Mouse (Mus musculus): ENCODE measurements around the gene Hinfp. TPM values are rescaled to one million over a fixed set of nuclear protein-coding genes. Genes with fewer than 3 reads are reported as not detected.
"Not testable (repeated sequence)": the region's sequence is repeated elsewhere in the genome, so short reads cannot be mapped to it uniquely, and the experiment has no call there.

Gene Hinfp
- polyA plus RNA-seq, 1 experiment from 2014 or later: 14.9 TPM

- Histone ChIP-seq H3K27me3 (ENCODE audit: insufficient read depth, low read length) (no peaks in the 10 kb centered on the region), H3K9ac (ENCODE audit: low read depth, low read length) (no peak overlapping the region), H3K27ac (no peak overlapping the region), H3K4me3 (replicated peaks; ENCODE audit: low read depth, low read length) (no peak overlapping the region), H3K4me1 (replicated peaks; ENCODE audit: insufficient read depth, low read length) (0 out of 2 replicates have a peak, but pooled peaks cover 5% of the 10 kb centered on the region), H3K9me3 (replicated peaks; ENCODE audit: low read length) (no peaks in the 10 kb centered on the region), H3K36me3 (ENCODE audit: insufficient read depth, low read length) (peaks cover 22% of the 10 kb centered on the region), H3K4me2 (ENCODE audit: low read length) (no peak overlapping the region)
- no peak for TF ChIP-seq CTCF (IDR thresholded peaks at IDR 0.05; ENCODE audit: low read depth)
- DNase-seq (ENCODE audit: low spot score) (no peak), ATAC-seq (replicated peaks; ENCODE audit: low FRiP score, low read depth) (no peak)
- 55% methylated on average over 3 of the region's 3 CpGs for WGBS
These were observed 4.3 kb upstream of the Hinfp start for GRCm38 (mm10) chr9:44309756-44310155.

DNA sequence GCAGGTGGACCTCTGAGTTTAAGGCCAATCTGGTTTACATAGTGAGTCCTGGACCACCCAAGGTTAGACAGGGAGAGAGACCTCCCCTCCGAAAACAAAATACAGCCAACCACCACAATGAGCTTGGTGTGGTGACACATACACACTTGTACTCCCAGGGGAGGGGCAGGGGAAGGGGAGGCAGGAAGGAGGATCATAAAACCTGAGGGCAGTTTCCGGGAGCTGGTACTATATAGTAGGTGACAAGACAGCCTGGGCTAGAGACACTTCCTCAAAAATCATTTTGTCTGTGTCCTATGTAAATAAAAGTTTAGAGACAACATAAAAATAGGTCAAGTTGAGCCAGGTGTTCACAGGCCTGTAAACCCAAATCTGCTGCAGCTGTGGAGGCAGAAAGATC lies 1.8 kb upstream of the Hinfp start:
- ATAC-seq (replicated peaks; ENCODE audit: low FRiP score, low read depth) (no peak), DNase-seq (ENCODE audit: low spot score) (no peak)
- Histone ChIP-seq H3K27ac (no peak overlapping the region), H3K9ac (ENCODE audit: low read depth, low read length) (no peak overlapping the region), H3K4me3 (replicated peaks; ENCODE audit: low read depth, low read length) (no peak overlapping the region), H3K4me2 (ENCODE audit: low read length) (no peak overlapping the region), H3K9me3 (replicated peaks; ENCODE audit: low read length) (no peaks in the 10 kb centered on the region), H3K36me3 (ENCODE audit: insufficient read depth, low read length) (0 out of 2 replicates have a peak, but pooled peaks cover 7% of the 10 kb centered on the region), H3K4me1 (replicated peaks; ENCODE audit: insufficient read depth, low read length) (0 out of 2 replicates have a peak, but pooled peaks cover 12% of the 10 kb centered on the region), H3K27me3 (ENCODE audit: insufficient read depth, low read length) (no peaks in the 10 kb centered on the region)
- 55% methylated on average over 2 of the region's 2 CpGs for WGBS
- TF ChIP-seq CTCF (IDR thresholded peaks at IDR 0.05; ENCODE audit: low read depth): no peak

GRCm38 (mm10) chr9:44306532-44306931 lies 1.1 kb upstream of the Hinfp start:
- 86% methylated on average over 6 of the region's 6 CpGs for WGBS
- ATAC-seq (replicated peaks; ENCODE audit: low FRiP score, low read depth) (no peak), DNase-seq (ENCODE audit: low spot score) (no peak)
- Histone ChIP-seq H3K4me3 (replicated peaks; ENCODE audit: low read depth, low read length) (no peak overlapping the region), H3K9me3 (replicated peaks; ENCODE audit: low read length) (no peaks in the 10 kb centered on the region), H3K4me2 (ENCODE audit: low read length) (no peak overlapping the region), H3K27me3 (ENCODE audit: insufficient read depth, low read length) (no peaks in the 10 kb centered on the region), H3K27ac (no peak overlapping the region), H3K4me1 (replicated peaks; ENCODE audit: insufficient read depth, low read length) (0 out of 2 replicates have a peak, but pooled peaks cover 12% of the 10 kb centered on the region), H3K9ac (ENCODE audit: low read depth, low read length) (no peak overlapping the region), H3K36me3 (ENCODE audit: insufficient read depth, low read length) (0 out of 2 replicates have a peak, but pooled peaks cover 14% of the 10 kb centered on the region)
- TF ChIP-seq CTCF (IDR thresholded peaks at IDR 0.05; ENCODE audit: low read depth): no peak

DNA sequence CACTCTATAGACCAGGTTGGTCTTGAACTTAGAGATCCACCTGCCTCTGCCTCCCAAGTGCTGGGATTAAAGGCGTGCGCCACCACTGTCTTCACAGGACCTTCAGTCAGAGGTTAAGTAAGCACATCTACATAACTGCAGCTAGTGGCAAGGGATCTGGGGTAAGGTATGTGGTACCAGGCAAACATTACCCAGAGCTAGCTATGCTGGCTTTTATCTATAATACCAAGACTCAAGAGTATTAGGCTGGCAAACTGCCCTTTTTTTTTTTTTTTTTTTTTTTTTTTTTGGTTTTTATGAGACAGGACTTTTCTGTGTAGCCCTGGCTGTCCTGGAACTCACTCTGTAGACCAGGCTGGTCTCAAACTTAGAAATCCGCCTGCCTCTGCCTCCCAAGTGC lies 5.5 kb downstream of the Hinfp start:
- 97% methylated on average over 3 of the region's 3 CpGs for WGBS
- H3K9me3 ChIP-seq (replicated peaks; ENCODE audit: low read length); H3K27ac ChIP-seq; DNase-seq (ENCODE audit: low spot score); H3K4me2 ChIP-seq (ENCODE audit: low read length); H3K27me3 ChIP-seq (ENCODE audit: insufficient read depth, low read length); H3K9ac ChIP-seq (ENCODE audit: low read depth, low read length); H3K4me3 ChIP-seq (replicated peaks; ENCODE audit: low read depth, low read length); ATAC-seq (replicated peaks; ENCODE audit: low FRiP score, low read depth); H3K4me1 ChIP-seq (replicated peaks; ENCODE audit: insufficient read depth, low read length): not testable (repeated sequence)
- peaks cover 62% of the 10 kb centered on the region for H3K36me3 ChIP-seq (ENCODE audit: insufficient read depth, low read length)

GRCm38 (mm10) chr9:44292490-44292889 lies 13.0 kb downstream of the Hinfp start:
- peak; percentile 80 for TF ChIP-seq CTCF (IDR thresholded peaks at IDR 0.05; ENCODE audit: low read depth)
- H3K4me2 ChIP-seq (ENCODE audit: low read length): no peak overlapping the region
- H3K9me3 ChIP-seq (replicated peaks; ENCODE audit: low read length): no peaks in the 10 kb centered on the region
- DNase-seq (ENCODE audit: low spot score): peak; percentile 63
- no peak overlapping the region for H3K4me3 ChIP-seq (replicated peaks; ENCODE audit: low read depth, low read length)
- no peak overlapping the region for H3K9ac ChIP-seq (ENCODE audit: low read depth, low read length)
- H3K36me3 ChIP-seq (ENCODE audit: insufficient read depth, low read length): peaks cover 24% of the 10 kb centered on the region
- no peak for ATAC-seq (replicated peaks; ENCODE audit: low FRiP score, low read depth)
- WGBS: 70% methylated on average over 3 of the region's 3 CpGs
- H3K27me3 ChIP-seq (ENCODE audit: insufficient read depth, low read length): no peaks in the 10 kb centered on the region
- H3K27ac ChIP-seq: no peak overlapping the region
- peaks cover 4% of the 10 kb centered on the region; the same call in 1 of the 2 replicates for H3K4me1 ChIP-seq (replicated peaks; ENCODE audit: insufficient read depth, low read length)

- TF ChIP-seq CTCF (IDR thresholded peaks at IDR 0.05; ENCODE audit: low read depth): no peak
- no peak overlapping the region for H3K27ac ChIP-seq
- ATAC-seq (replicated peaks; ENCODE audit: low FRiP score, low read depth): no peak
These were observed 16.5 kb downstream of the Hinfp start for GRCm38 (mm10) chr9:44288959-44289291.

More at GRCm38 (mm10) chr9:44288959-44289291, 16.5 kb downstream of the Hinfp start:
- H3K9ac ChIP-seq (ENCODE audit: low read depth, low read length): no peak overlapping the region
- peak overlapping the region; percentile 95 for H3K4me2 ChIP-seq (ENCODE audit: low read length)
- no peak overlapping the region for H3K4me3 ChIP-seq (replicated peaks; ENCODE audit: low read depth, low read length)
- H3K9me3 ChIP-seq (replicated peaks; ENCODE audit: low read length): no peaks in the 10 kb centered on the region
- 11% methylated on average over 11 of the region's 11 CpGs for WGBS
- peaks cover 7% of the 10 kb centered on the region; the same call in 1 of the 2 replicates for H3K36me3 ChIP-seq (ENCODE audit: insufficient read depth, low read length)
- H3K27me3 ChIP-seq (ENCODE audit: insufficient read depth, low read length): no peaks in the 10 kb centered on the region
- peak; percentile 38 for DNase-seq (ENCODE audit: low spot score)
- H3K4me1 ChIP-seq (replicated peaks; ENCODE audit: insufficient read depth, low read length): peaks cover 4% of the 10 kb centered on the region; the same call in 1 of the 2 replicates
